Mouse (Mus musculus) heart, embryonic 10.5 days (tissue): ENCODE results near the gene Gdpd3. TPM values are rescaled to one million over a fixed set of nuclear protein-coding genes. Genes with fewer than 3 reads are reported as not detected.

ENCODE experiments used
- DNase-seq: peaks from one replicate; pipeline ENCODE4 v3.0.0-alpha.2; 2017; ENCODE audit warnings: low spot score
- H3K27ac ChIP-seq: fragments of 300-500 bp; sonication (generic); 2 replicates; pipeline ENCODE4 v1.5.1; 2016; ENCODE audit warnings: mild to moderate bottlenecking
- H3K27me3 ChIP-seq: fragments of 300-500 bp; sonication (generic); 2 replicates; pipeline ENCODE4 v1.6.1; 2016; ENCODE audit warnings: mild to moderate bottlenecking; ENCODE audit not compliant: poor library complexity, insufficient read depth, severe bottlenecking
- H3K36me3 ChIP-seq: fragments of 300-500 bp; sonication (generic); 2 replicates; pipeline ENCODE4 v1.6.1; 2016; ENCODE audit warnings: mild to moderate bottlenecking, moderate library complexity
- H3K4me1 ChIP-seq: fragments of 300-500 bp; sonication (generic); 2 replicates; pipeline ENCODE4 v1.6.1; 2016; ENCODE audit warnings: mild to moderate bottlenecking
- H3K4me3 ChIP-seq: fragments of 300-500 bp; sonication (generic); 2 replicates; pipeline ENCODE4 v1.5.1; 2016; ENCODE audit warnings: mild to moderate bottlenecking, moderate library complexity
- H3K9me3 ChIP-seq: fragments of 300-500 bp; sonication (generic); 2 replicates; pipeline ENCODE4 v1.6.1; 2016; ENCODE audit warnings: mild to moderate bottlenecking, moderate library complexity
- WGBS: fragments of 180-500 bp; shearing (Covaris S2); methylation state at CpG from one replicate; pipeline ENCODE4 v1.1.7; 2016; 5-methylcytosine and 5-hydroxymethylcytosine counted together
- polyA plus RNA-seq: library from polyadenylated mRNA; unstranded; fragments of >200 nt; fragmentation: Nextera tagmentation; extraction: Ambion mirVana; gene quantifications from 2 replicates; pipeline ENCODE4 v1.2.1, GENCODE M21; 2016

The Gdpd3 gene
- polyA plus RNA-seq, 1 experiment from 2014 or later = 1.3 TPM

DNA sequence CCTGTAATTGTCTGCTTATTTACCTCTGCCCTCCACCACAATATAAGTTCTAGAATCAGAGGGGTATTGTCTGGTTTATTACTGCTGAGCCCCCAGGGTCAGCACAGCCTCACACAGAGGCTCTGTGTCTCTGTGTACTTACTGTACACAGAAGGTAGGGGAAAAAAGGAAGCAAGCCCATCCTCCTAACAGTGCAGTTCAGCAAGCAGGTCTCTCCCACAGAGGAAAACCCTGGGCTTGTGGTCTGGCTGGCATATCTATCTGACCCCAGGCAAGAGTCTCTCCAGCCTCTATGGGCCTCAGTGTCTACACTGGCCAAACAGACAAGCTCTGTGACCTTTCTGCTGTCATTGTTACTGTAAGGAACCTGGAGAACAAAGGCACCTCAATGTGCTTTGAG lies 37.6 kb downstream of the Gdpd3 start:
- Histone ChIP-seq H3K27ac (no peak overlapping the region), H3K9me3 (no peaks in the 10 kb centered on the region), H3K4me3 (no peak overlapping the region), H3K27me3 (no peaks in the 10 kb centered on the region), H3K36me3 (peaks cover 31% of the 10 kb centered on the region), H3K4me1 (peaks cover 35% of the 10 kb centered on the region)
- no peak for DNase-seq

DNA sequence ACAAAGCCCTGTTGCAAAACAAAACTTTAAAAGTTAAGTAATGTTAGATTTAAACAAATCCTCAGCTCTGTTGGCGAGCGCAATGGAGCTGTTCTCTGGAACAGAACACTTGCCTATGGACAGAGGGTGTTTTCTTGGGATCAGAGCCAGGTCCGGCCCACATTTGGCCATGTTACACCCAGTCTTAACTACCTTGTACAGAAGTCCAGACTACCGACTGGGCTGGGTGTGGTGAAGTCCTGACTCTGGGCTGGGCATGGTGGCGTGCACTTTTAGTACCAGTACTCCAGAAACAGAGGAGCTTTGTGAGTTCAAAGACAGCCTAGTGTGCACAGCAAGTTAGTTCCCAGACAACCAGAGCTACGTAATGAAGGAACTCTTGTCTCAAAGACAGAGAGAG lies 40.8 kb downstream of the Gdpd3 start:
- WGBS = 75% methylated on average over 6 of the region's 6 CpGs
- no peak for DNase-seq
- Histone ChIP-seq H3K4me3 (no peak overlapping the region), H3K36me3 (peaks cover 31% of the 10 kb centered on the region), H3K4me1 (peaks cover 30% of the 10 kb centered on the region), H3K27ac (no peak overlapping the region), H3K9me3 (no peaks in the 10 kb centered on the region), H3K27me3 (no peaks in the 10 kb centered on the region)

GRCm38 (mm10) chr7:126807405-126807804 lies 41.3 kb downstream of the Gdpd3 start:
- no peak for DNase-seq
- Histone ChIP-seq H3K4me3 (peak overlapping the region; percentile 71; the same call in 1 of the 2 replicates), H3K27ac (peak overlapping the region; percentile 90), H3K9me3 (no peaks in the 10 kb centered on the region), H3K4me1 (peaks cover 30% of the 10 kb centered on the region), H3K27me3 (no peaks in the 10 kb centered on the region), H3K36me3 (peaks cover 29% of the 10 kb centered on the region)
- 69% methylated on average over 4 of the region's 4 CpGs for WGBS

DNA sequence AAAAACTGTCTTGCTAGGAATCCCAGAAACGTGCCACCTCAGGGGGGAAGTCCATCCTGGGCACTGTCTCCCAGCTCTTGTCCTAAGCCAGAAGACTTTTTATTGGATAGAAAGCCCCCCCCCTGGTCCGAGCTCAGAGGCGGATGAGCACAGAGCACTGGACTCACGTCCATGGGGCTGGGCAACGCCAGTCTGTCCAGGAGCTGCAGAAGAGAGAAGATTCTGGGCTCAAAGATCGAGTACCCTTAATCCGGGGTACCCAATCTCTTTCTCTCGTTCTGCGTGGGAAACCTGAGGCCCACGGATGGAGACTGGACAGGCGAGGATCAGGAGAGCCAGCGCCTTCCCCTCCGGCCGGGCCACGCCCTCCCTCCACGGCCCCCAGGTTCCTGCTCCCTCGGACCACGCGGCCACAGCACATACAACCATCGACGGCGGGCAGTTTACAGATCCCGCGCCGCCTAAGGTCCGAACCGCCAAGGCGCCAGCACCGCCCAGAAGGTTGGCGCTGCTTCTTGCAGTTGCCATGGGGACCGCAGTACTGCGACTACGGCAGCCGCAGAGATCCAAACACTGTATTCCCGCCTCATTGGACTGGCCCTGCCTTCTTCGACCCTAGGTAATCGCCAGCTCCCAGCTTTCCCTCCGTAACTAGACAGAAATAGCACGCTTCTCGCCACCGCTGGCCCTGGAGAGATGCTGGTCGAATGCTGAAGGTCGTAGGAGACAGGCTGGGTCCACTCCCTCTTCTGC lies 42.7 kb downstream of the Gdpd3 start:
- DNase-seq = peak; percentile 97
- Histone ChIP-seq H3K4me3 (peak overlapping the region; percentile 71), H3K27ac (peak overlapping the region; percentile 90), H3K9me3 (no peaks in the 10 kb centered on the region), H3K36me3 (peaks cover 21% of the 10 kb centered on the region; the same call in 1 of the 2 replicates), H3K4me1 (peaks cover 27% of the 10 kb centered on the region), H3K27me3 (0 out of 2 replicates have a peak, but pooled peaks cover 8% of the 10 kb centered on the region)
- WGBS = under 1% methylated on average over 42 of the region's 43 CpGs

- peak overlapping the region; percentile 90 for H3K27ac ChIP-seq
- H3K36me3 ChIP-seq = peaks cover 15% of the 10 kb centered on the region; the same call in 1 of the 2 replicates
- 39% methylated on average over 5 of the region's 5 CpGs for WGBS
- H3K4me1 ChIP-seq = peaks cover 27% of the 10 kb centered on the region
- no peak for DNase-seq
- 0 out of 2 replicates have a peak, but pooled peaks cover 8% of the 10 kb centered on the region for H3K27me3 ChIP-seq
- no peaks in the 10 kb centered on the region for H3K9me3 ChIP-seq
- H3K4me3 ChIP-seq = 0 out of 2 replicates have a peak overlapping the region, but pooled peaks have one; percentile 71
Observed at GRCm38 (mm10) chr7:126809723-126810369, 43.7 kb downstream of the Gdpd3 start.

GRCm38 (mm10) chr7:126815726-126816222 lies 49.6 kb downstream of the Gdpd3 start:
- no peaks in the 10 kb centered on the region for H3K36me3 ChIP-seq
- no peak overlapping the region for H3K4me3 ChIP-seq
- H3K9me3 ChIP-seq = no peaks in the 10 kb centered on the region
- 63% methylated on average over 8 of the region's 8 CpGs for WGBS
- no peak for DNase-seq
- H3K27ac ChIP-seq = no peak overlapping the region
- H3K4me1 ChIP-seq = no peaks in the 10 kb centered on the region
- H3K27me3 ChIP-seq = 0 out of 2 replicates have a peak, but pooled peaks cover 8% of the 10 kb centered on the region

DNA sequence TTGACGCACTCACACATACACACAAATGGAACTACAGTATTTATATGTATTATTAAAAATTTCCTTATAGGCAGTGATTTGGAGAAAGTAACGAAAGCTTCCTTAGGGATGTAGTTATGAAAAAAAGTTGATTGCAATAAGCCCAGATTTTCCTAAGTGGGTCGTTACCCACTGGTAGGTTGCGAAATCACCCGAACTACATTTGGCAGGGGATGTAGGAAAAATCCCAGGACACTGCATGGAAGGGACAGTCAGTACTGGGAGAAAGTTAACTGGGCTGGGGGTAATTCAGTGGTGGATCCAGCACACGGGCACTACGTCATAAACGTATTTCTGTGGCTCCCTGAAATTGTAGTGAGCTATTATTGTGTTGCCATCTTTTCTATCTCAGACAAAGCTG lies 50.4 kb downstream of the Gdpd3 start:
- WGBS = 87% methylated on average over 8 of the region's 8 CpGs
- Histone ChIP-seq H3K9me3 (no peaks in the 10 kb centered on the region), H3K36me3 (no peaks in the 10 kb centered on the region), H3K27ac (no peak overlapping the region), H3K4me3 (no peak overlapping the region), H3K27me3 (0 out of 2 replicates have a peak, but pooled peaks cover 8% of the 10 kb centered on the region), H3K4me1 (no peaks in the 10 kb centered on the region)
- no peak for DNase-seq

DNA sequence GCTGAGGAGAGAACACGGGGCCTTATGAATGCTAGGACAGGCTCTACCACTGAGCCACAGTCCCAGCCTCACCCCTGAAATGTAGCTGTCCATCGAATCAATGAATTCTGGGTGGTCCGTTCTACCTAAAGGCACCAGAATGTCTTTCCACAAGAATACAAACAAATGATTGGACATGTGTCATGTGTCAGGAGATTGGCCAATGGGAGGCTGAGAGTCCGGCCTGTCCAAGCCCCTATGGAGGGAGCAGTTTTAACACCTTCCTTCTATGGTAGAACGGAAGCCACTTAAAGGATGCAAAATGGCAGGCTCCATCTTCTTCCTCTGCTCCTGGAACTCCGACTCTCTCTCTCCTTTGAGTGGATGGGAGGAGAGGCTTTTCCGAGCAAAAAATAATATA lies 51.5 kb downstream of the Gdpd3 start:
- Histone ChIP-seq H3K27ac (no peak overlapping the region), H3K4me3 (no peak overlapping the region), H3K9me3 (no peaks in the 10 kb centered on the region), H3K27me3 (peaks cover 12% of the 10 kb centered on the region), H3K36me3 (no peaks in the 10 kb centered on the region), H3K4me1 (peaks cover 5% of the 10 kb centered on the region)
- WGBS = 83% methylated on average over 7 of the region's 7 CpGs
- no peak for DNase-seq

- Histone ChIP-seq H3K27me3 (peaks cover 17% of the 10 kb centered on the region), H3K4me1 (peaks cover 15% of the 10 kb centered on the region), H3K9me3 (no peaks in the 10 kb centered on the region), H3K36me3 (no peaks in the 10 kb centered on the region), H3K27ac (no peak overlapping the region), H3K4me3 (no peak overlapping the region)
- WGBS = 35% methylated on average over 1 of the region's 1 CpGs
- no peak for DNase-seq
Observed at GRCm38 (mm10) chr7:126818818-126819217, 52.7 kb downstream of the Gdpd3 start.

GRCm38 (mm10) chr7:126821835-126822511 lies 55.8 kb downstream of the Gdpd3 start:
- Histone ChIP-seq H3K9me3 (no peaks in the 10 kb centered on the region), H3K4me1 (peaks cover 18% of the 10 kb centered on the region), H3K27me3 (peaks cover 43% of the 10 kb centered on the region), H3K27ac (no peak overlapping the region), H3K36me3 (no peaks in the 10 kb centered on the region), H3K4me3 (no peak overlapping the region)
- peak; percentile 90 for DNase-seq
- WGBS = 17% methylated on average over 7 of the region's 7 CpGs

GRCm38 (mm10) chr7:126822741-126823140 lies 56.6 kb downstream of the Gdpd3 start:
- H3K27me3 ChIP-seq = peaks cover 48% of the 10 kb centered on the region
- H3K4me1 ChIP-seq = peaks cover 18% of the 10 kb centered on the region
- no peak for DNase-seq
- peak overlapping the region; percentile 54 for H3K4me3 ChIP-seq
- H3K27ac ChIP-seq = 0 out of 2 replicates have a peak overlapping the region, but pooled peaks have one; percentile 25
- H3K36me3 ChIP-seq = no peaks in the 10 kb centered on the region
- 5% methylated on average over 9 of the region's 9 CpGs for WGBS
- H3K9me3 ChIP-seq = no peaks in the 10 kb centered on the region

DNA sequence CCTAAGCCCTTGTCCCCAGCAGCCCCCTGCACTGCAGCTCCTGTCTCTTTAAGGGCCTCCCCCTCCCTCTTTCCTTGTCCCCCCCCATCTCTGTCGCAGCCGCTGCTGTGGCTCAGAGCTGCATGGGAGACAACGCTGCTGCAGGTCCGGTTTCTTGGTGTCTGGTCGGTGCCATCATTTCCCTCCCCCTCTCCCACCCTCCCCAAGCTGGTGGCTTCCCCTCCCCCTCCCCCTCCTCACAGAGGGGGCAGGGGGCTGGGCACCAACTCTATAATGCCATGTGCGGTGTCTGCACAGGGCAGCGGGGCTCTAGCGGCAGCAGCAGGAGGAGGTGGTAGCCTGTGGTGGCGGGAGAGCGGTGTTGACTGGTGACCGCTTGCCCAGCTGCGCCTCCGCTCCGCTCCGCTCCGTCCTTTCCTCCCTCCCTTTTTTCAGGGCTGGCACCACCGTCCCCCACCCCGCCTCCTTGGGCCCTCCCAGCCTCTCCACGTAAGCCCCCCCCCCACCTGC lies 57.1 kb downstream of the Gdpd3 start:
- no peak for DNase-seq
- peaks cover 18% of the 10 kb centered on the region for H3K4me1 ChIP-seq
- H3K9me3 ChIP-seq = no peaks in the 10 kb centered on the region
- H3K27me3 ChIP-seq = peaks cover 49% of the 10 kb centered on the region
- H3K27ac ChIP-seq = 0 out of 2 replicates have a peak overlapping the region, but pooled peaks have one; percentile 25
- H3K4me3 ChIP-seq = peak overlapping the region; percentile 54
- WGBS = 1% methylated on average over 12 of the region's 19 CpGs
- H3K36me3 ChIP-seq = no peaks in the 10 kb centered on the region
